Mouse (Mus musculus) heart, postnatal 0 days (tissue): ENCODE measurements around the gene Lpar5.

ENCODE experiments used
- CTCF ChIP-seq: IDR thresholded peaks from 2 replicates; pipeline ENCODE4 v1.5.1; 2016; ENCODE audit warnings: antibody characterized with exemption, control low read depth, low read depth
- EP300 ChIP-seq: IDR thresholded peaks from 2 replicates; pipeline ENCODE4 v1.6.1; 2016; ENCODE audit warnings: antibody characterized with exemption, low read depth

GRCm38 (mm10) chr6:125061493-125061892 is 6.2 kb upstream of the Lpar5 start:
- TF ChIP-seq CTCF (no peak), EP300 (no peak)
